Mouse (Mus musculus): ENCODE results near the gene Dupd1.

- TF ChIP-seq GATA1 (IDR thresholded peaks at IDR 0.05; ENCODE audit: low read length) (no peak), TAL1 (IDR thresholded peaks at IDR 0.05; ENCODE audit: low read length) (no peak)
Observed at GRCm38 (mm10) chr14:21748142-21748870, 33.9 kb upstream of the Dupd1 start.

Measured in erythroblast, embryonic 14.5 days (primary cell).